Mouse (Mus musculus) limb, embryonic 10.5 days (tissue): ENCODE measurements at regions not wholly inside any gene's neighbourhood (a gene's known extent, or its start where the extent isn't known, plus 50 kb on each side); places are given as distances from the start of the nearest gene placed in this dataset.

ENCODE experiments used
- DNase-seq: peaks from one replicate; pipeline ENCODE4 v3.0.0-alpha.2; 2017; ENCODE audit warnings: low spot score
- H3K27ac ChIP-seq: fragments of 300-500 bp; sonication (generic); 2 replicates; pipeline ENCODE4 v1.5.1; 2016; ENCODE audit warnings: mild to moderate bottlenecking
- H3K27me3 ChIP-seq: fragments of 300-500 bp; sonication (generic); 2 replicates; pipeline ENCODE4 v1.6.1; 2016; ENCODE audit warnings: low read depth, mild to moderate bottlenecking; ENCODE audit not compliant: poor library complexity, severe bottlenecking
- H3K36me3 ChIP-seq: fragments of 300-500 bp; sonication (generic); 2 replicates; pipeline ENCODE4 v1.6.1; 2016; ENCODE audit warnings: mild to moderate bottlenecking, moderate library complexity
- H3K4me1 ChIP-seq: fragments of 300-500 bp; sonication (generic); 2 replicates; pipeline ENCODE4 v1.6.1; 2016
- H3K4me3 ChIP-seq: fragments of 300-500 bp; sonication (generic); 2 replicates; pipeline ENCODE4 v1.5.1; 2016; ENCODE audit warnings: mild to moderate bottlenecking, moderate library complexity
- H3K9me3 ChIP-seq: fragments of 300-500 bp; sonication (generic); replicated peaks from 2 replicates; pipeline ENCODE4 v1.6.1; 2016; ENCODE audit warnings: mild to moderate bottlenecking
- WGBS: fragments of 180-500 bp; shearing (Covaris S2); methylation state at CpG from one replicate; pipeline ENCODE4 v1.1.7; 2016; 5-methylcytosine and 5-hydroxymethylcytosine counted together

DNA sequence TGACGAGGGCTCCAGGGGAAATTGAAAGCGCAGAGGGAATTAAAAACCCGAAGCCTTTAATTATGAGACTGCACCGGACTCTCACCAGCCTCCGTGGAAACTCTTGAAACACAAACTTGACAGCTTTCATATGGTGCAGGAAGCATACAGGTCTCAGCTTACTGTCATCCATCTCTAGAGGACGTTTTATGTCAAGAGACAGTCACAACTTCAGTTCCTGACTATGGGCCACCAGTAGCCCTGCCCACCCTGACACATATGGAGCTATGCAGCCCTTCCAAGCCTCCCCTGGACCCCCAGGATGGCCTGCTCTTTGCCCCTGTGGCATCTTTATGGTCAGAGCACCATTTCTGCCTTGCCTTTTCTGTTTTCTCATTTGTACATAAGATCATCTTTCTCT lies 530.0 kb downstream of the Vrk1 start:
- H3K36me3 ChIP-seq, result no peaks in the 10 kb centered on the region
- 51% methylated on average over 6 of the region's 6 CpGs for WGBS
- H3K27me3 ChIP-seq, result peaks cover 37% of the 10 kb centered on the region
- no peak overlapping the region for H3K27ac ChIP-seq
- H3K4me3 ChIP-seq, result no peak overlapping the region
- H3K9me3 ChIP-seq, result no peaks in the 10 kb centered on the region
- peaks cover 8% of the 10 kb centered on the region; the same call in 1 of the 2 replicates for H3K4me1 ChIP-seq
- DNase-seq, result no peak

DNA sequence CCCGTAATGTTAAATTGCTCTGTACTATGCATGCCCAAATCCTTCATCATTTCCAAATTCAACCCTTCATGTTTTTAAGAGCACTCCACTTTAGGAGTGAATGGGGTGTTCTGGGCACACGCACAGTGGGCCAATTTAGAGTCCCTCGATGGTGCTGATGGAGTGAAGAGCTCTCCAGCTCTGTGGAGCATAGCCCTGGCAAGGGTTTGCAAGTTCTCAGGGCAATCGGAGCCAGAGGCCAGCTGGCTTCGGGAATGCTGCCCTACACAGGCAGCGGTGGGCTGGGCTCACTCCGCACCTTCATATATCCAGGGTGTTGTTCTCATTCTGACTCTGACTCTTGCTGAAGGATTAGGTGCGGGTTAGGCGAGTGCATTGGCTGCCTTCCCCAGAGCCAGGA lies 549.5 kb downstream of the Vrk1 start:
- no peak overlapping the region for H3K27ac ChIP-seq
- no peak for DNase-seq
- no peak overlapping the region for H3K4me3 ChIP-seq
- H3K4me1 ChIP-seq, result peaks cover 12% of the 10 kb centered on the region
- H3K9me3 ChIP-seq, result no peaks in the 10 kb centered on the region
- no peaks in the 10 kb centered on the region for H3K36me3 ChIP-seq
- peaks cover 6% of the 10 kb centered on the region; the same call in 1 of the 2 replicates for H3K27me3 ChIP-seq
- WGBS, result 89% methylated on average over 9 of the region's 9 CpGs

DNA sequence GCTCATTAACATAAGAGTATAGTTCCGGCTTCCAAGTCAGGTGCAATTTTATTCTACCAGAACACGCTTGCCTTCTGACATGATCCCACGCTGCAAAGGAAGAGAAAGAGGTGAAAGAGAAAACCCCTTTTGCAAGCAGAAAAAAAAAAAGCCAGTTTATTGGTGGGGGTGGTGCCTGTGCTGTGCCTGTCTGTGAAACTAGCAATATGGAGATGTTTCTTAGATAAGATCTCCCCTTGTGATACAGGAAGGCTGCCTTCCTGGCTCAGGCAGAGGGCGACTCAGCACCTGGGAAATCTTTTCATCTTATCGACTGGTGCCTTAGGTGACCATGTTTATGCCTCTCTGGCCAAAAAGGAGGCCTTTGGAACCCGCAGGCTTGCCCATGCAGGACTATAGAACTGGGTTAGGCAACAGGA lies 555.2 kb downstream of the Vrk1 start:
- Histone ChIP-seq H3K27ac (no peak overlapping the region), H3K4me3 (no peak overlapping the region), H3K36me3 (no peaks in the 10 kb centered on the region), H3K4me1 (peaks cover 19% of the 10 kb centered on the region), H3K27me3 (peaks cover 11% of the 10 kb centered on the region), H3K9me3 (no peaks in the 10 kb centered on the region)
- no peak for DNase-seq
- 29% methylated on average over 6 of the region's 6 CpGs for WGBS

DNA sequence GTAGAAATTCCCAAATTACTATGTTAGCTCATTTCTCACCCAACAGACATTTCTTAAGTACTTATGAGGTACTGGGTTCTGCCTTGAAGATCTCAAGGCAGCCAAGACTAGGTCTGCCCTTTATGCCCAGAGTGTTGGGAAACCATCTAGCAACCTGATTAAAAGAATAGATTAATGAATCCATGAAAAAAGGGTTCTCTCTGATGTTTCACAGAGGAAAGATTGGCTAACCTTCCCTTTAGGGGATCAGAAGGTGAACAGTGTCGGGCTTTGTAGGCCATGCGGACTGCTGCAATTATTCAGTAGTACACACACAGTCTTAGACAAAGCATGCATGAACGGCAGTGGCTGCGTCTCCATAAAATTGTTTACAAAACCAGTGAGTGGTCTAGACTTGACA lies 556.3 kb downstream of the Vrk1 start:
- H3K4me3 ChIP-seq, result no peak overlapping the region
- peaks cover 11% of the 10 kb centered on the region for H3K27me3 ChIP-seq
- no peak for DNase-seq
- no peak overlapping the region for H3K27ac ChIP-seq
- H3K36me3 ChIP-seq, result no peaks in the 10 kb centered on the region
- H3K9me3 ChIP-seq, result no peaks in the 10 kb centered on the region
- peaks cover 19% of the 10 kb centered on the region for H3K4me1 ChIP-seq
- WGBS, result 90% methylated on average over 4 of the region's 4 CpGs

DNA sequence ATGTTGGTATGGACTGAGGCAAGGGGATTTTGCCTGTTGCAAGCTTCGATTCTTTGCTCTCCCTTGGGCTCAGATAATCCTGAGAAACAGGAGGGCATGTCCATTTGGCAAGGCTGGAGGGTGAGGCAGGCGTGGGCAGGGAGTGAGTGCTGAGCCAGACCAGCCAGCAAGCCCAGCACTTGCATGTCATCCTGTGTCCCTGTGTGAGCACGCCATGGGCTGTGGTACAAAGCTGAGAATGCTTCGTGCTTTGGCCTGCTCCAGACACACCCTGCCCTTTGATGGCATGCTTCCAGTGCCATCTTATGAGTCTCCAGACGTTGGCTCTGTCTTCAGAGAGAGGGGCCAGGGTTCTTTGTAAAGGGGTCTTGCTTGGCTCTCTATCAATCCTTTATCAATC lies 557.1 kb downstream of the Vrk1 start:
- H3K36me3 ChIP-seq, result no peaks in the 10 kb centered on the region
- H3K27me3 ChIP-seq, result peaks cover 11% of the 10 kb centered on the region
- DNase-seq, result no peak
- H3K9me3 ChIP-seq, result no peaks in the 10 kb centered on the region
- WGBS, result 87% methylated on average over 5 of the region's 5 CpGs
- peaks cover 19% of the 10 kb centered on the region for H3K4me1 ChIP-seq
- no peak overlapping the region for H3K27ac ChIP-seq
- H3K4me3 ChIP-seq, result no peak overlapping the region

DNA sequence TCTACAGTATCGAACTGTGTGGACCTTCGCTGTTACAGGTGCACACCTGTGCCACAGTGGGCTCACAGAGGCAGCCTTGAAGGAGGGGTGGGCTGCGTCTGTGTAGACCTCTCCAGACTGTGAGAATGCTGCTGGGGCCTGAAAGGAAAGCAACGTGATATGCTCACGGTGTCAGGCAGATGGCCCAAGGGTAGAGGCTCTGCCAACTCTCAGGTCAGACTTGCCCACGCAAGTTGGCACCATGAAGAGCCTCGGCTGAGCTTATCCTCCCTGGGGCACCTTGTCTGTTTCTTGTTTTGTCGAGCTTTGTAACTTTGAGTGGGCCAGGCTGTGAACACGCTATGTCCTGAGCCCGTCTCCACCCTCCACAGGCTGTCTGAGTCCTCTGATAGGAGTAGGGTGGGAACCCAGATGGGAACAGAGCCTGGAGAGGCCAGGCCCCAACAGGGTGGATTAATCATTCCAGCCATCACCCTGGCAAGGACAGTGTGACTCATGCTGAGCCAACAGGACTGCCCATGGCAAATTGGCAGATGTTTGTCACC lies 558.6 kb downstream of the Vrk1 start:
- Histone ChIP-seq H3K4me1 (peaks cover 9% of the 10 kb centered on the region), H3K36me3 (no peaks in the 10 kb centered on the region), H3K4me3 (no peak overlapping the region), H3K27ac (no peak overlapping the region), H3K27me3 (peaks cover 11% of the 10 kb centered on the region), H3K9me3 (no peaks in the 10 kb centered on the region)
- 92% methylated on average over 10 of the region's 10 CpGs for WGBS
- DNase-seq, result no peak

DNA sequence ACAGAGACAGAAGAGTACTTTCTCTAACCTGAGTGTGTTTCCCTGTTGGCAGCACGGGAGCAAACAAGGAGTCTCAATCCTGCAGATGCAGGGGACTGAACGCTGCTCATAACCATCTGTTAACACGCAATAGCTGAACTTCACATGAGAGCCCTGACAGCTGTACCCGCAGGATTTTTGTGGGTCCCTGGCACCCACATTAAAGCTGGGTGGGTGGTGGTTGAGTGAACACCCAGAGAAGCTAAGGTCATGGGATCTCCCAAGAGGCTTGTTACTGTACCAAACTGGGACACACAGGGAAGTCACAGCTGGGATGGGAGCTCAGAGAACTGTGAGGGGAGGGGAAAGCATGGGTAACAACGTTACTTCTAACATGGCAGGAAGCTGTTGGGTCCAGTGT lies 562.9 kb downstream of the Vrk1 start:
- 89% methylated on average over 5 of the region's 5 CpGs for WGBS
- Histone ChIP-seq H3K4me3 (no peak overlapping the region), H3K27ac (no peak overlapping the region), H3K4me1 (no peaks in the 10 kb centered on the region), H3K27me3 (no peaks in the 10 kb centered on the region), H3K9me3 (no peaks in the 10 kb centered on the region), H3K36me3 (no peaks in the 10 kb centered on the region)
- no peak for DNase-seq

DNA sequence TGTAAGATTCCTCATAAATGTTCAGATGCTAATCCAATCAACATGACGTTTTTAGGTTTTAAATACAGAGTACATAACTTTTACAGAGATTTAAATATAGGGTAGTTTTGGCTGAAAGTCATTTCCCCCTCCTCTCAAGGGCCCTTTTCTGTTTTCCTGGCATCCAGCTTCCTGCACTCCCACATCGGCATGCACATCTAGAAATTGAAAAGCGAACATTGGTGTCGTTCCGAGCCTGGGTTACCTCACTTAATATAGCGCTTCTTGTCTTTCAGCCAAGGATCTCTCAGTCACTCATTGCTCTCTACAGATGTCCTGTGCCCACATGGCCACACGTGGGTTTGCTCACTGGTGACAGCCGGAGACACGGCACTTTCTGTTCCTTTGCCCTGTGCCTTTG lies 572.7 kb downstream of the Vrk1 start:
- no peaks in the 10 kb centered on the region for H3K9me3 ChIP-seq
- DNase-seq, result no peak
- WGBS, result 62% methylated on average over 9 of the region's 9 CpGs
- no peak overlapping the region for H3K27ac ChIP-seq
- no peak overlapping the region for H3K4me3 ChIP-seq
- H3K27me3 ChIP-seq, result no peaks in the 10 kb centered on the region
- no peaks in the 10 kb centered on the region for H3K36me3 ChIP-seq
- H3K4me1 ChIP-seq, result no peaks in the 10 kb centered on the region

DNA sequence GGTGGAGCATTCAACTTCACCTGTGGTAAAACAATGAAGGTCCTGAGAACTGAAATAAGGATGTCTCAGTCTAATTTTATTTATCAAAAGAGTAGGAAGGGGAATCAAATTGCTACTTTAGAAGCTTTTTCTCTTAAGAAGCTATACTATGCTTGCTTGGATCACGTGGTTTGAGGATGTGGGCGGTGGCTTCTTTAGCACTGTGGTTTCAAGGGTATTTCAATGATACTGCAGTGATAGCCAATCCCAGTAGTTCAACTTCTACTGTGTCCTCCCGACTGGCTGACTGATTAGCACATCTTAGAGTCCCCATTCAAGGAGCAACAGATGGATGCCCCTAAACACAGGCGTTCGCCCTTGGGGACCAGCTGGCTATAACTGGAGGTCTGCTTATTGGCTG lies 575.6 kb downstream of the Vrk1 start:
- no peak for DNase-seq
- Histone ChIP-seq H3K36me3 (no peaks in the 10 kb centered on the region), H3K9me3 (no peaks in the 10 kb centered on the region), H3K4me1 (0 out of 2 replicates have a peak, but pooled peaks cover 3% of the 10 kb centered on the region), H3K27me3 (no peaks in the 10 kb centered on the region), H3K27ac (no peak overlapping the region), H3K4me3 (no peak overlapping the region)
- 85% methylated on average over 5 of the region's 5 CpGs for WGBS

DNA sequence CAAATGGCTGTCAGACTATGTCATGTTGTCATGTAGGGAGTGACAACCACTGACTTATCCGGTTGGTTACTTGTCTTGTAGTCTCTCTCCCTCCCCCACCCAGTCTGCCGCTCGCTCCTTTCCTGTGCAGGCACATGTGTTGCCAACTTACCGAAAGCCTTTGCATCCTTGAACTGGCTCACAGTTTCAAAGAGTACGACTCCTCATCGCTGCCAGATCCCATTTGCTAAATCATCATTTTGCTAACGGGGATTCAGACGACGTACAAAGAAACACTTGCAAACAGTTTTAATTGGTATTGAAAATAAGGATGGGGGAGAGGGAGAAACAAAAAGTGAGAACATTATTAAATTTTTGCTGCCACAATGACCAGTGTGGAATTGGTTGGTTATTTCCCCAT lies 582.7 kb downstream of the Vrk1 start:
- H3K9me3 ChIP-seq, result no peaks in the 10 kb centered on the region
- no peaks in the 10 kb centered on the region for H3K27me3 ChIP-seq
- WGBS, result 86% methylated on average over 9 of the region's 9 CpGs
- no peak for DNase-seq
- 0 out of 2 replicates have a peak, but pooled peaks cover 3% of the 10 kb centered on the region for H3K4me1 ChIP-seq
- H3K36me3 ChIP-seq, result no peaks in the 10 kb centered on the region
- H3K4me3 ChIP-seq, result no peak overlapping the region
- H3K27ac ChIP-seq, result no peak overlapping the region

DNA sequence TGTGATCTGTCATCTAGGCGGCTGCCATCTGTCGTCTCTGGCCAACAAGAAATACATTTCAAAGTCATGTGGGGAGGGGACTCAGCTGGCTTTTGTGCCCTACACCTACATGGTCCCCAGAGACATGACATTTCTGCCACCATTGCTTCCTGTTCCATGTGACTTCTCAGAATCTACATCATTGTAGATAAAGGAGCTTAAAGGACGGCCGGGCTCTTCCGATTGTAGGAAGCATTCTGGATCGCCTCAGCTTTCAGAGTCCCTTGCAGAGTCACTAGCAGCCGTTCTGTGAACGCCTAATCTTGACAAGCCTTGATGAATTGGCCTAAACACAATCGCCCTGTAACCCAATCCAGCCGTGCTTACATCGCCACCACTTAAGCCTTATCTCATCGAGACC lies 587.6 kb downstream of the Vrk1 start:
- WGBS, result 18% methylated on average over 12 of the region's 12 CpGs
- no peak for DNase-seq
- Histone ChIP-seq H3K9me3 (no peaks in the 10 kb centered on the region), H3K36me3 (no peaks in the 10 kb centered on the region), H3K4me3 (no peak overlapping the region), H3K27me3 (no peaks in the 10 kb centered on the region), H3K27ac (no peak overlapping the region), H3K4me1 (no peaks in the 10 kb centered on the region)

DNA sequence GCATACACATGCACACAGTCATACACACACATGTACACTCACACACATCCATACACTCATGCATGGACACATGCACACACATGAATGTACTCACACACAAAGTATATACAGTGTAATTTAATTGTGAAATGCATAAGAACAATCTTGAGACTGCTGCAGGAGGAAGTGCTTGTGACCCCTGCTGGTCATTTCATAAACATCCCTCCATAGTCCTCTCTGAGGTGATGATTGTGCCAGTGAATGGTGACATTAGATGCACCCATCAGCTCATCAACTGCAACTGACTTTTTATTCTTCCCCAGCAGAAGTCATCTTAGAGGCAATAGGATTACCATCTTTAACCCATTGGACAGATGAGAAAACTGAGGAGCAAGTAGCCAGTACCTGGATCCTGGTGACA lies 597.2 kb downstream of the Vrk1 start:
- Histone ChIP-seq H3K9me3 (no peaks in the 10 kb centered on the region), H3K4me1 (no peaks in the 10 kb centered on the region; the same call in 1 of the 2 replicates), H3K27ac (no peak overlapping the region), H3K36me3 (no peaks in the 10 kb centered on the region), H3K27me3 (no peaks in the 10 kb centered on the region), H3K4me3 (no peak overlapping the region)
- no peak for DNase-seq

DNA sequence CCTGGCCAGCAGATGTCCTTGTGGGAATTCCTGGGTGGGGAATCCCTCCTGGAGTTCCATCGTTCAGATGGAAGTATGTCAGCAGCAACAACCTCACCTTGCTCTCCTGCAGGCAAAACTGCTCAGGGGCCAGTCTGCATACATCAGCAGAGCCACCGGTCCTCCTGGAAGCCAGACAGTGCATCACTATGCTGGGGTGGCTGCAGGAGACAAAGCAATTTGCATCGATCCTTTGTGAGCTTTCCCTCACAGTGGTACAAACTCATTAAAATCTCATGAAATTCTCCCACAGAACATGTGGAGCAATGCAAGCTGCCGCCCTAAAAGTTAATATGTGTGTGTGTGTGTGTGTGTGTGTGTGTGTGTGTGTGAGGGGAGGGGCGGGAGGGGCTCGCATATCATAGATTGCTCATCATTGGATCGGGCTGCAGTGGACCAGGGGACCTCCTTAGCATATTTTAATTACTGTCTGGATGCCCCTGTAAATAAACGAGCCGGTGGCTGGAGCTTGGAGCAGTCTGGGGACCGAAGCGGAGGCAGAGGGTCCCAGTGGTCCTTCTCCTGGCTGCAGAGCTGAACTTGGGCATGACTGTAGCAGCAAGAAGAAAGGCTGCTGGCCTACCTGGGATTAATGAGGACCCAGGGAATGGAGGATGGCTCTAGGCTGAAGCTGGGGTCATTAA lies 597.8 kb downstream of the Vrk1 start:
- no peaks in the 10 kb centered on the region for H3K36me3 ChIP-seq
- DNase-seq, result no peak
- no peaks in the 10 kb centered on the region for H3K27me3 ChIP-seq
- WGBS, result 76% methylated on average over 11 of the region's 11 CpGs
- no peak overlapping the region for H3K4me3 ChIP-seq
- no peaks in the 10 kb centered on the region; the same call in 1 of the 2 replicates for H3K4me1 ChIP-seq
- H3K9me3 ChIP-seq, result no peaks in the 10 kb centered on the region
- H3K27ac ChIP-seq, result no peak overlapping the region

DNA sequence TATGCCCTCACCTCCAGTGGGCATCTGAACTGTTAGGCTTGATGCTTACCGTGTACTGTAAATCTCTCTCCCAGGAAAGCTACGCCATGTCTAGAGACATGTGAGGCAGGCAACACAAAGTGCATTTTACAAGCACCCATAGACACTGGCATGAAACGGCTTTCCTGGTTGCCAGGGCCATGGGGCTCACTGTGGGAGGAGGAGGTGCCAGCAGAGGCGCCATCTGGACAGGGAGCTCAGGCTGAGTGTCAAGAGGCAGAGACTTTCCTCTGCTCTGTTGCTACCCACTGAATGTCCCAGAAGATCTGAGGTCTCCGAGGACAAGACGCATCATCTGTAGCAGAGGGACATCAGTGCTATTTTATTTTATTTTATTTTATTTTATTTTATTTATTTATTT lies 608.7 kb downstream of the Vrk1 start:
- H3K9me3 ChIP-seq, result no peaks in the 10 kb centered on the region
- DNase-seq, result no peak
- no peak overlapping the region for H3K4me3 ChIP-seq
- 91% methylated on average over 6 of the region's 6 CpGs for WGBS
- no peaks in the 10 kb centered on the region for H3K27me3 ChIP-seq
- H3K36me3 ChIP-seq, result no peaks in the 10 kb centered on the region
- no peak overlapping the region for H3K27ac ChIP-seq
- H3K4me1 ChIP-seq, result no peaks in the 10 kb centered on the region
